Mouse (Mus musculus): Measurements from ENCODE around the gene Tmem238l. TPM values are rescaled to one million over a fixed set of nuclear protein-coding genes. Genes with fewer than 3 reads are reported as not detected.
A peak's percentile ranks its signal among the peaks of the same experiment; 100 is the strongest.

Gene Tmem238l
- total RNA-seq, 2 experiments from 2014 or later = not detected

DNA sequence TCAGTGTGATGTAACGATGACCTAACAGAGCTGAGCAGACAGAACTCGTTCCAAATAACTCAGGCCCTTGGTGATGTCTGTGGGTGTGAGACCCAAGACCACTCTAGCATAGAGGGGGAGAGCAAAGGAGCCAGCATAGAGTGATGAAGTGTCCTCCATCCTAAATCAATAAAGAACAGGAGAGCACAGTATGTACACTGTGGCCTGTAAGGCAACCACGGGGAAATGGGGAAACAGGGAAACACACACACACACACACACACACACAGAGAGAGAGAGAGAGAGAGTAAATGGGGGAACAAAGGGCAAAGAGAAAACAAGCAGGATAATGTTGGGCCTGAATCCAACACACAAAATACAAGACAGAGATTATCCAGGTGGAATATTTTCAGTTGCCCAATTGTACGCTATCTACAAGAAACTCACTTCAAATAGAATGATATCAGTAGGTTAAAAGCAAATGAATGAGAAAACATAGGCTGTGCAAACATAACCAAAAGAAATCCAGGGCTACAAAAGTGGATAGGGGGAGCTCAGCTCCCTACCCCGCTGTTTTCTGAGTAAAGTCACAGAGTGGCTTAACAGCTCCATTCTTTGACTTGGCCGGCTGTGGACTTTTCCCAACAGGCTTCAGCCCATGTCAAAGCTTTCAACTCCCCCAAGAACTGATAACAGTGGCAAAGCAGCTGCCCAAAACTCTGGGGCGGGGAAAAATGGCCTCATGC, 19.3 kb downstream of the Tmem238l start:
- DNase-seq (ENCODE audit: low spot score in 2 of 2) = no peak

DNA sequence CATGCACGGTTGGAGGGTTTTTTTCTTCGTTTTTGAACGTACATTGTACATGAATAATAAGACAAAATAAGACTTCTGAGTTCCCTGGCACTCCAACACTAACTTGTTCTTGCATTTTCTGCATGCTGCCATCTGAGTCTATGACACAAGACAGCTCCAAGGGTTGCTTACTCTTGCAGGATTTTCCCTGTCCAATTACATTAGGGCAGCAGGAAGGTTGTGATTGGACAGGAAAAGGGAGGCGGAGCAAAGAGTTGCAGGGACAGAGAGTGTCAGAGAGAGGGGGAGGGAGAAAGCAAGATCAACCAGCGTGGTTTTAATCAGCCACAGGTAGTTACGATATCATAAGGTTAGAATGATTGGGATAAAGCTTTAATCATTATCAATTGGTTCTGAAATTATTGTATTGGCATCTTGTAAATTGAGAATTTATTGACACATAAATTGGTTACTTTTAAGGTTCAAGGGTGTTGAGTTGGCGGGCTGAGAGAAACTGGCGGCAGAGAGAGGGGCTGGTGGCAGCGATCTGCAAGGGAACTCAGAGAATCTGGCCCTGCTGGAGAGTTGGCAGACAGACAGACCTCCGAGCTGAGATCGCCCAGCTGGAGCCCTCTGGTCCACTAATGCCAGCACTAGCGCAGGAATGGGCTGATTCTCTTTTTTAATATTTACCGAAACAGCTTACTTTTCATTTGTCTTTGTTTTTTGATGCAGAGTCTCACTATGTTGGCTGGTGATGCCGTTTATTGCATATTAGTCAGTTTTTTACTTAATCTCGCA, 25.1 kb downstream of the Tmem238l start:
- no peak for DNase-seq (ENCODE audit: low spot score in 2 of 2)

DNA sequence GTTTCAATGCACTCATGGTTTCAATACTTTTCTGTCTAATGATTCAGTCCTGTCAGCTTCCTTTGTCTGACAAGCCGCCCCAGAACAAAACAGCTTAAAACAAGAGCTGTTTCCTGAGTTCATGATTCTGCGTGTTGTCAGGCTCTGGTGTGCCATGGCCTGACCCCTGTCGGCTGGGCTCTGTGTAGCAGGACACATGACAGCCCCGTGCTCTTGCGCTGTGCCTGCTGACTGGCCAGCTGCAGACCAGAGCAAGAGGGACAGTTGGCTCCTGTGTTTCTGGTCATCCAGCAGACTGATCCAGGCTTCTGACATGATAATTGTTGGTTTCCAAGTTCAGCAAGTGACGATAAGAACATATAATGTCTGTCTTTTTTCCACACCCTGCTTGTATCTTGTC, 26.4 kb downstream of the Tmem238l start:
- peak in 1 of 2 experiments; percentile 26 for DNase-seq (ENCODE audit: low spot score in 2 of 2)

DNA sequence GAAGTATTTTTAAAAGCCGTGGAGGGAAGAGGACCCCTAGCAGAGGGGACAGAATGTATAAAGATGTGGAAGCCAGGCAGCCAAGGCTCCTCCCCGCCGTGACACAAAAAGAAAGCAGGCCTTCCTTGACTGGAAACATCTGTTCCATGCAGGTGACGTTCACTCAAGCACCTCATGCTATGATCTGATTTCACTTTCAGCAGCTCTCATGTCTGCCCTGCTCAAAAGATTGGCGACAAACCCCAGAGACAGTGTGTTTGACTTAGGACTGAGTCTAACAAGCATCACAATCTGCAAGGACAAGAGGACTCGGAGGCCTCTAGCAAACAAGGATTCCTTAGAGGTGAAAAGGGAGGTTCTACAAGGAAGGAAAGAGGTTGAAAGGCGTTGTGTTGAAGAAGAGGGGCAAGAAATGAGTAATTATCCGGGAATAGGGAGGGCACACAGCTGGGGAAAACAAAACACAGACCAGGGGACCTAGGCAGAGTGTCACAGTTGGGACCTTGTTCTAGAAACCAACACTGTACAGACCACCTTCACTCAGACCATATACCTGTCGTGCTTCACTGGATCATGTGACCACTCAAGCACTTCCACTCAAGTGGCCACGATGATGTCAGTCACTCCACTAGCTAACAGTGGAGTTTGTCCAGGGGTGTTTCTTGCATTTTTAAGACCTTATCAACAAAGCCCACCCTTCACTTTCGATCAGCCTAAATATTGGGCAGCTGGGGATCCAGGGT, 27.2 kb downstream of the Tmem238l start:
- no peak for DNase-seq (ENCODE audit: low spot score in 2 of 2)

DNA sequence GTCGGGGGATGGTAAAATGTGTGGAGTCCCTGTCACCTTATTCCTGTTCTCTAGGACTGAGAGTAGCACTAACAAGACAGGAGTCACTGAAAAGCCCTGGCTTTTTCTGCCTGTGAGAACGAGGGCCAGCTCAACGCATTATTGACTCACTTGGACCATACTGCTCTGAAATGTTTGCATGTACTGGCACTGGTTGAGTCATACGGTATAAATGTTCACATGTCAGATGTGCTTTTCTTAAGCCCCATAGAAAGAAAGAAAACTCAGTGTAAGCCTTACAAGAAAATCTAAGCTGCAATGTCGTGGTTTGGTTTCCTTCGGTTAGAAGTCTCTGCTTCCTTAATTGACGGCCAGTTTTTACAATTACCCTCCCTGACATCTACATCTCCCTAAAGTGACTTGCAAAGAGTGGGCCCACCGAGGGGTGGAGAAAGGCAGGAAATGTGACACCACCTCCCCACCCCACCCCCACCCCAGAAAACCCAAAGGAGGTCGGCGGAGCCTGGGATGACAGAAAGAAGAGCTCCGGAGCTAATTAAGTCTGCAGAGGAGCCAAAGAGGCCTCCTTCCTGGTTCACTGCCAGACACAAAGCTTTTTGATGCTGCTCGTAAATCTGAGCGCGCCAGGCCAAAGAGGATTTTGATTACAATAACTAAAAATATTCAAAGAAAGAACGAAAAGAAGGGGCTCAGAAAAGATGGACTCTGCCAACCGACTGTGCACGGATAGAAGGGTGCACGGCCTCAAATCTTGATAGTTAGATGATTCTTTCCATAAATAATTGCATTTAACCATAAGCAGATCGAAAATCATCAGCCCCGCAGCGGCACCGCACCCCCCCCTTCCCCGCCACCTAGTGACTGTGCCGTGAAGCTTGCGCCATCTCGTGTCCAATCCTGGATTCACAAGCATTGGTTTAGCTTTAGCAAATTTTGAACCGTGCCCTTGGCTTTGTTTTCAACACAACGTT, 28.0 kb downstream of the Tmem238l start:
- peak; percentile 46 to 62 for DNase-seq (ENCODE audit: low spot score in 2 of 2)

DNA sequence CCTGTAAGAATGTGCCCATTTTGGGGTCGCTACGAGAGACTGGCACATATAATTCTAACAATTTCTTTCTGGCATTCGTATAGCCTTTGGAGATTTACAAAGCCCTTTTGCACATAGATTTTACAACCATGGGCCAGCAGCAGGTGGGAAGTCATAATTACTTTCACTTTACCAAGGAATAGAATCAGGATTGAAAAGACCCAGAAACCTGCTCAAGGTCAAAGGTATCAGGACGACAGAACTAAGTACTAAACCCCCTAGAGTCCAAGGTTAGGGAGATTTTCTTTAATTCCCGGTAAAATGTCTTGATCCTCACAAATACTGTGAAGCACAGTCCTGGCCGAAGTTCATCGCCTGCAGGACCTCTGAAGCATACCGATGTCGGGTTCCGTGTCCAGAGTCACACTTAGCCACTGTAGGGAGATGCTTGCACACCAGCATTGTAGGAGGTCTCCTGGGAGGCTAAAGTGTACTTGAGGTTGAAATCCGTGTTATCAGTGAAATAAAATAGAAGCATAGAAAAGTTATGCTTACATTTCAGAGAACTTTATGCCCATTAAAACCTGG, 28.8 kb downstream of the Tmem238l start:
- no peak for DNase-seq (ENCODE audit: low spot score in 2 of 2)

DNA sequence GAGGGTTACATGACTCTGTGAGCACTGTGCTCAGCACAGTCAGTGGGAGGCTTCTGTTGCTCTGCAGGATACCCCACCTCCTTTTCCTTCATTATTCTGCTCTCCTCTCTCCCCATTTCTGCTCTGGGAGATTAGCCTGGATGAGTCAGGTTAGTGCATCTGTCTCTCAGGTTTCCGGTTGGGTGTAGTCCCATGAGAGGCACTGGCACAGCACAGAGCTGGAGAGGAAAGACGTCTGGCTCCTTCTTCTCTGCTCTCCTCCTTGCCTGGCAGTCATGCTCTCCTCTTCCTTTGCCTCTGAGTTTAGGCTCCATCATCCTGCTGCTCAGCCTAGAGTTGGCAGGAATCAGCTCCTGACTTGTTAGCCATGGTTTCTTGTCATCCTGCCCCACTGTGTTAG, 35.7 kb downstream of the Tmem238l start:
- no peak for DNase-seq (ENCODE audit: low spot score in 2 of 2)

DNA sequence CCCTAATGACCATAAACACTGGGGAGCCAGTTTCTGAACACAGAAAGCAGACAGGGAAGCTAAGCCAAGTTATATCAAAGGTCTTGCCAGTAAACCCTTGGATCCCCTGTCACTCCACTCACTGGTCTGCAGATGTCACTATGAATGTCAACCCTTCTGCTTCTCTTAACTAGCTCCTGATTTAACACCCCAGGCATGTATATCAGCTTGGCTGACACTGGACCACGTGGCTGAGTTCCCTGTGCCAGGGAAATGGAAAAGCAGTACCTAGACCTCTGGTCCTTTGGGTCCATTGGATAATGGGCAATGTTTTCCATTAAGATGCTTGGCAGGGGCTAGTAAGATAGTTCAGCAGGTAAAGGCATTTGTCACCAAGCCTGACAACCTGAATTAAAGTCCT, 37.2 kb downstream of the Tmem238l start:
- DNase-seq (ENCODE audit: low spot score in 2 of 2) = no peak

DNA sequence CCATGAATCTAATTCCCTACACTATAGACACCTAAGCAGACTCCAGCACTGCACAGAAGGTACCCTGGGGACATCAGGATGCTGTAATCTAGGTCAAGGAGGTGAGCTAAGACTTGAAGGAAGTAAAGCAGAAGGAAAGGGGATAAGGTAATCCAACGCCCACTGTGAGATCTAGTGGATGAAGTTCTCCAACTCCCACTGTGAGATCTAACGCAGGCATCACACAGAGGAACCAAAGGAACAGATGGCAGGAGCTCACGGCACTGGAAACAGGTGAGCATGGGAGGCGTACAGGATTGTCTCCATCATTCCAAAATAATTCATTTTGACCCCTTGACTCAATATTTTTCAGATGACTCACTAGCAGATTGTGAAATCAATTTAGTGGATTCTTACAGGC, 40.0 kb downstream of the Tmem238l start:
- DNase-seq (ENCODE audit: low spot score in 2 of 2) = no peak

DNA sequence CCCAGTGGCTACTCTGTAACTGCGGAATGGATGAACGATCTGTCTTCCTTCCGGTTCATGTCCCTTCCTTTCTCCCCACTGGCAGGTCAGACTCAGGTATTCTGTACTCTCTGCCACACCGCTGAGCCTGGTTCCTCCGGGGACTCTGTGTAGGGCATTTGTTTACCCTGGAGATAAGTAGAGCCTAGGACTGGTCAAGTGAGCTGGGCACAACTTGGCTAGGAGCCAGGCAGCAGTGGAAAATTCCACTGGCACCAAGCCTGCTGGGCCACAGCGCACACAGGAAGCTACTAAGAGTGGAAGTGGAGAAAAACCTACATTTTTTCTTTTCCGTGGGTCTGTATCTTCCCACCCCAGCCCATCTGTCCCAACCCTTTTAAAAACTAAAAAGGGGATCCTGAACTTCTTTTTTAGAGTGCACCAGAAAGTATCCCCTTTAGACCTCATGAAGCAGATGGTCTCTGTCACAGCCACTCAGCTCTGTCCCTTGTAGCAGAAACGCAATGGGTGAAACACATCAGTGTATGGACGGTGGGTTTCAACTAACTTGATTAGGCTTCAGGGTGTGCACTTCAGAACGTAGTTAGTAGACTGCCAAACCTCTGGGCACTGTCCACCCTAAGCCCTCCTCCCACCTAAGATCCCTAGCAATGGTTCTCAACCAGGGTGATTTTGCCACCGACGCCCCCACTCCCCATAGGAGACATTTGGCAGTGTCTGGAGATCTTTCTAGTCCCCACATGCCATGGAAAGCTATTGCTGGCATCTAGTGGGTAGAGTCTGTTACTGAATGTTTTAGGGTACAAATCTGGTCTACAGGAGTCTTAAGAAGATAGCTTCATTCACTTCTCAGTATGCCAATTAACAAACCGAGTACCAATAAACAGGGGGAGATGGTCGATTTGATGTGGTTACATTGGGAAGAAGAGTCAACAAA, 42.3 kb downstream of the Tmem238l start:
- peak; percentile 52 to 67 for DNase-seq (ENCODE audit: low spot score in 2 of 2)

DNA sequence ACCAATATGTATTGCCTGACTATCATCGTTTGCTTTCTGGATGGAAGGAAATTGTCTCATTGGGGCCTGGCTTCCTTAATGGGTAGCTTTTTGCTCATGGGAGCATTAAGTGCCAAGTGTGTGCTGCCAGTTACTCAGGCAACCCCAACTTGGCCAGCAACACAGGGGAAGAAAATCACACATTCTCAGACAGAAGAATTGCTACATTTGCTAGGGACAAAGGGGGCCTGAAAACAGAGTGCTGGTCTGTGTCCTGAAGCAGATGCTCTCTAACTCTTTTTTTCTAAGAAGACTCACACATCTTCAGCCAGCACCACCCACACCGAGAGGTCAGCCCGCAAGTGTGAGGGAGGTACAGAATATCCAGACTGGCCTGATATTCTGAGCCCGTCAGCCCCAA, 44.2 kb downstream of the Tmem238l start:
- no peak for DNase-seq (ENCODE audit: low spot score in 2 of 2)

DNA sequence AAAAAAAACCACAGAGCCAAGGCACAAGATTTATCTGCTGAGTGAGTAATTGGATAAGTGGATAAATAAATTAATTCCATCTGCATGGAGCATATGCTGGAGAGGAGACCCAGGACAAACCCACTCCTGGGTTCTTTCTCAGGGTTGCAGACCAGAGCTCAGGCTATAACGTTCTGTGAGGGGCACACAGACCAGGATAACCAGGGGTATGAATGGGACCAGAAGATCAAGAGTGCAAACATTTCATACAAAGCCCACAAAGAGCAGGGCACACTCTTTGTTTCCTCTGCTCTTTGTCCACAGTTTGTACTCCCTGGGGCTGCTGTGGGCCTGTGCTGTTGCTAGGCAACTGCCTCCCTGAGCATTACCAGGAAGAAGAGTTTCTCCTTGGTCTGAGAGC, 45.3 kb downstream of the Tmem238l start:
- DNase-seq (ENCODE audit: low spot score in 2 of 2) = no peak

DNA sequence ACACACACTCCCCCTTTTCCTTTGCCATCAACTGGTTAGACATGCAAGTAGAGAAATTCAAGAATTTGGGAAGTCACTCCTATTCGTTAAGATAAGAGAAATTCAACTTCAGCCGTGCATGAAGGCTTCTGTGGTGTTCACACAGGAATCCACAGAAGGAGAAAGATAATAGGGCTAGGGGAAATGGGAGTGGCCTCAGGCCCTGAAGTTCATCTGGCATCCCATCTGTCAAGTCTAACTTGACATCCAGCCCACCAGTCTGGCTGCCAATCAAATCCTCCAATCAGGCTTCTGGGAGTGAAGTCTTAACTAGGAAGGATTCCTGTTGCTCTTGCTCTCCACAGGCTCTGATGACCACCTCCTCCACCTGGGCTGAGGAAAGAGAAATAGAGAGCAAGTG, 46.5 kb downstream of the Tmem238l start:
- DNase-seq (ENCODE audit: low spot score in 2 of 2) = no peak

DNA sequence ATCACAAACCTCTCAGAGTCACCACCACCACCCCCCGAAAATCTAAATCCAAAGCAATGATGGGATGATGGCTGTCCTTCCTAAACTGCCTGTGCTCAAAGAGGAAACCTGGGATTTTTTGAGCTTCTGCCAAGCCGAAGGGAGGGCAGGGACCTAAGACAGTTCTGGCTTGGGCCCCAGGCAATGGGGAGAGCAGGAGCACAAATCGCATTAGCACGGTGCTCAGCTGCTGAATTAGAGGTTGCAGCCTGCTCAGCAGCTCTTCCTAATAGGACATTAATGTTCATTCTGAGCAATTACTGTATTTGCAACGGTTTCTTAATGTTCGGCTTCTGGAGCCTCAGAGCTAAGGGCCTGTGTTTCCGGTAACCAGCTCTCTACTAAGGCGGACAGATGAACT, 51.5 kb downstream of the Tmem238l start:
- no peak for DNase-seq (ENCODE audit: low spot score in 2 of 2)

DNA sequence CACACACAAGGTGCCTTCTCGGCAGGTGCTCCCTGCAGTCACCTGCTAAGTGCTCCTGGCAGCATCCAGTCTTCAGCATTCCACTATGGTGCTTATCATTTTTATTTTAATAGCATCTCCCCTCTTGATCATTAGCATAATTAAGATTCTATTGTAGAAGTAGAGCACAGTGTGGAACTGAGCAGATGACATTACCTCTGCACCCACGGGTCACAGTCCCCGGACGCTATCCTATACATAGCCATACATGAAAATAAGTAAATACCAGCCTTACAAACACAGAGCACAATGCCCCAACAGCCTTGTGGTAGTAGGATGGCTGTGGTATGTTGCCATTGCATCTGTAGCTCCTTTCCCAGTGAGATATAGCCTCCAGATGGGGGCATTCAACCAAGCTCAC, 52.1 kb downstream of the Tmem238l start:
- DNase-seq (ENCODE audit: low spot score in 2 of 2) = no peak

DNA sequence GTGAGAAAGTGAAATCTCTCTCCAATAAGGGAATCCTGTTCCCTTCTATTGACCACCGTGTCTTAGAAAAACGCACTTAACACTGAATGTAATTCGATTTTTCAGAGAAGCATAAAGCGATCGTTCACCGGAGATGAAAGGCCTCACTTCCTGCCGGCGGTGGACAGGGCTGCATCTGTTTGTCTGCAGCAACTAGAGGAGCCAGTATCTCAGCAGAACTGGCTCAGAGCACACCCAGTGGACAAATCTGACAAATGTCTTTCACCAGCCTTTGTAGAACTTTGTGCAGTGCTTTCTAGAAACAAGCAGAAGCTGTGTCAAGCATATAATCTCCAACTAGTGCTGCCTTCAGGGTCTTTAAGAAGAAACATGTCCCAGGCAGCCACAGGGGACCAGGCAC, 54.0 kb downstream of the Tmem238l start:
- no peak for DNase-seq (ENCODE audit: low spot score in 2 of 2)

DNA sequence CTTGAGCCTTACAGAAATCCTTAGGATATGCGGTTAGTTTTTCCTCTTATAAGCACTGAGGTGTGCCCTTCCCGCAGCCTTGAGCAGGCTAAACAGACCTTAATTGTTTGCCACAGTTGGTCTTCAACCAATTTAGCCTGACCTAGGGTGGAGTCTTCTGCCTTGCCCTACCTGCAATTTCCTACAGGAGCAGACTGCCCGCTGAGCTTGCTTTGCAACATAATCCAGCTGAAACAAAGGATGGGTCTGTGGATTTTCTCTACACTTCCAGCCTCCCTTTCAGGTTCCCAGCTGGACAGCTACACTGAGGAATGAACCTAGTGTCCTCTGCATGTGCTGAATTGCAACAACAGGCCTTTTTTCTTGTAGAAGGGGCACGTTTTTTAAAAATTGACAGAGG, 55.2 kb downstream of the Tmem238l start:
- no peak for DNase-seq (ENCODE audit: low spot score in 2 of 2)

All from adrenal gland, postnatal 4 days (tissue).